Mouse (Mus musculus) intestine, embryonic 14.5 days (tissue): ENCODE data around the gene Ikbke. TPM values are rescaled to one million over a fixed set of nuclear protein-coding genes. Genes with fewer than 3 reads are reported as not detected.

Experiments
- ATAC-seq: fragments of 200-750 bp; cut with Nextera tagmentation; replicated peaks from 2 replicates; pipeline ENCODE4 v1.8.0; 2017; ENCODE audit warnings: low read depth, moderate number of reproducible peaks, moderate TSS enrichment, moderate library complexity; ENCODE audit not compliant: low FRiP score, low TSS enrichment
- DNase-seq: peaks from one replicate; pipeline ENCODE4 v3.0.0-alpha.2; 2018; ENCODE audit warnings: low spot score
- H3K27ac ChIP-seq: fragments of 300-500 bp; sonication (generic); 2 replicates; pipeline ENCODE4 v1.5.1; 2014; ENCODE audit warnings: low read depth, mild to moderate bottlenecking, control low read depth
- H3K27me3 ChIP-seq: fragments of 300-500 bp; sonication (generic); replicated peaks from 2 replicates; pipeline ENCODE4 v1.6.1; 2014; ENCODE audit warnings: low read length, control low read depth; ENCODE audit not compliant: control insufficient read depth, insufficient read depth
- H3K36me3 ChIP-seq: fragments of 300-500 bp; sonication (generic); 2 replicates; pipeline ENCODE4 v1.6.1; 2014; ENCODE audit warnings: low read length, control low read depth; ENCODE audit not compliant: control insufficient read depth, insufficient read depth
- H3K4me1 ChIP-seq: fragments of 300-500 bp; sonication (generic); replicated peaks from 2 replicates; pipeline ENCODE4 v1.6.1; 2014; ENCODE audit warnings: low read length, control low read depth, mixed read lengths; ENCODE audit not compliant: control insufficient read depth, insufficient read depth
- H3K4me2 ChIP-seq: fragments of 300-500 bp; sonication (generic); 2 replicates; pipeline ENCODE4 v1.6.1; 2014; ENCODE audit warnings: low read length
- H3K4me3 ChIP-seq: fragments of 300-500 bp; sonication (generic); 2 replicates; pipeline ENCODE4 v1.5.1; 2014; ENCODE audit warnings: low read depth, low read length, control low read depth, mixed read lengths
- H3K9ac ChIP-seq: fragments of 300-500 bp; sonication (generic); 2 replicates; pipeline ENCODE4 v1.6.1; 2014; ENCODE audit warnings: mild to moderate bottlenecking, low read length
- H3K9me3 ChIP-seq: fragments of 300-500 bp; sonication (generic); 2 replicates; pipeline ENCODE4 v1.6.1; 2016; ENCODE audit warnings: low read length, control low read depth; ENCODE audit not compliant: control insufficient read depth
- WGBS: fragments of 180-500 bp; shearing (Covaris S2); extraction: QIAGEN DNeasy Blood & Tissue Kit; methylation state at CpG from one replicate; pipeline ENCODE4 v1.1.7; 2014; 5-methylcytosine and 5-hydroxymethylcytosine counted together
- polyA plus RNA-seq: library from polyadenylated mRNA; unstranded; fragments of >200 nt; fragmentation: Nextera tagmentation; extraction: Ambion mirVana; gene quantifications from 2 replicates; pipeline ENCODE4 v1.2.1, GENCODE M21; 2014

The Ikbke gene
- polyA plus RNA-seq, 1 experiment from 2014 or later: 4.7 TPM

- H3K27me3 ChIP-seq: no peaks in the 10 kb centered on the region
- DNase-seq (no peak), ATAC-seq (no peak)
- H3K4me1 ChIP-seq: 0 out of 2 replicates have a peak, but pooled peaks cover 8% of the 10 kb centered on the region
- no peaks in the 10 kb centered on the region for H3K9me3 ChIP-seq
- no peak overlapping the region for H3K27ac ChIP-seq
- H3K4me3 ChIP-seq: no peak overlapping the region
- no peak overlapping the region for H3K9ac ChIP-seq
- H3K4me2 ChIP-seq: no peak overlapping the region
- H3K36me3 ChIP-seq: no peaks in the 10 kb centered on the region
Measured at GRCm38 (mm10) chr1:131276831-131277230, 2.6 kb downstream of the Ikbke start.

- H3K27ac ChIP-seq: no peak overlapping the region
- no peak overlapping the region for H3K4me3 ChIP-seq
- H3K9me3 ChIP-seq: no peaks in the 10 kb centered on the region
- H3K4me2 ChIP-seq: no peak overlapping the region
- no peaks in the 10 kb centered on the region for H3K36me3 ChIP-seq
- DNase-seq (no peak), ATAC-seq (no peak)
- 0 out of 2 replicates have a peak, but pooled peaks cover 8% of the 10 kb centered on the region for H3K4me1 ChIP-seq
- no peaks in the 10 kb centered on the region for H3K27me3 ChIP-seq
- H3K9ac ChIP-seq: no peak overlapping the region
- WGBS: 69% methylated on average over 14 of the region's 14 CpGs
Measured at GRCm38 (mm10) chr1:131275577-131275976, 3.8 kb downstream of the Ikbke start.

- H3K9ac ChIP-seq: no peak overlapping the region
- DNase-seq: peak; percentile 65
Measured at GRCm38 (mm10) chr1:131274725-131275539, 4.5 kb downstream of the Ikbke start.

GRCm38 (mm10) chr1:131269797-131270578, 9.4 kb downstream of the Ikbke start:
- Histone ChIP-seq H3K27me3 (no peaks in the 10 kb centered on the region), H3K9ac (no peak overlapping the region), H3K4me1 (no peaks in the 10 kb centered on the region), H3K27ac (no peak overlapping the region), H3K36me3 (no peaks in the 10 kb centered on the region), H3K4me3 (no peak overlapping the region), H3K4me2 (no peak overlapping the region), H3K9me3 (no peaks in the 10 kb centered on the region)
- ATAC-seq (0 out of 2 replicates have a peak, but pooled peaks have one; percentile 21), DNase-seq (peak; percentile 91)
- WGBS: 35% methylated on average over 22 of the region's 22 CpGs

More at GRCm38 (mm10) chr1:131274725-131275539, 4.5 kb downstream of the Ikbke start:
- no peaks in the 10 kb centered on the region for H3K36me3 ChIP-seq
- peak overlapping the region; percentile 30 for H3K4me2 ChIP-seq
- peak; percentile 52 for ATAC-seq
- 39% methylated on average over 22 of the region's 22 CpGs for WGBS
- H3K4me3 ChIP-seq: no peak overlapping the region
- H3K9me3 ChIP-seq: no peaks in the 10 kb centered on the region
- no peaks in the 10 kb centered on the region for H3K27me3 ChIP-seq
- 0 out of 2 replicates have a peak, but pooled peaks cover 8% of the 10 kb centered on the region for H3K4me1 ChIP-seq
- H3K27ac ChIP-seq: no peak overlapping the region

- Histone ChIP-seq H3K9me3 (no peaks in the 10 kb centered on the region), H3K9ac (no peak overlapping the region), H3K27ac (no peak overlapping the region), H3K27me3 (no peaks in the 10 kb centered on the region), H3K36me3 (no peaks in the 10 kb centered on the region), H3K4me3 (no peak overlapping the region), H3K4me2 (no peak overlapping the region), H3K4me1 (no peaks in the 10 kb centered on the region)
- DNase-seq (no peak), ATAC-seq (no peak)
- 78% methylated on average over 10 of the region's 10 CpGs for WGBS
Measured at GRCm38 (mm10) chr1:131268776-131269175, 10.6 kb downstream of the Ikbke start.

GRCm38 (mm10) chr1:131263905-131264304, 15.5 kb downstream of the Ikbke start:
- no peak for DNase-seq
- Histone ChIP-seq H3K27ac (no peak overlapping the region), H3K36me3 (no peaks in the 10 kb centered on the region), H3K4me3 (no peak overlapping the region), H3K27me3 (no peaks in the 10 kb centered on the region), H3K9me3 (no peaks in the 10 kb centered on the region), H3K4me2 (no peak overlapping the region), H3K9ac (no peak overlapping the region), H3K4me1 (no peaks in the 10 kb centered on the region)
- 78% methylated on average over 12 of the region's 12 CpGs for WGBS
- no peak for ATAC-seq

- Histone ChIP-seq H3K27ac (no peak overlapping the region), H3K9me3 (no peaks in the 10 kb centered on the region), H3K4me2 (no peak overlapping the region), H3K36me3 (no peaks in the 10 kb centered on the region), H3K27me3 (no peaks in the 10 kb centered on the region), H3K4me3 (no peak overlapping the region), H3K4me1 (no peaks in the 10 kb centered on the region), H3K9ac (no peak overlapping the region)
- WGBS: 29% methylated on average over 10 of the region's 10 CpGs
- ATAC-seq (no peak), DNase-seq (peak; percentile 84)
Measured at GRCm38 (mm10) chr1:131260309-131260656, 19.1 kb downstream of the Ikbke start.

- no peak overlapping the region for H3K27ac ChIP-seq
- no peaks in the 10 kb centered on the region for H3K36me3 ChIP-seq
- H3K4me2 ChIP-seq: no peak overlapping the region
- H3K27me3 ChIP-seq: no peaks in the 10 kb centered on the region
- no peak overlapping the region for H3K9ac ChIP-seq
- H3K9me3 ChIP-seq: no peaks in the 10 kb centered on the region
- DNase-seq (no peak), ATAC-seq (no peak)
- no peak overlapping the region for H3K4me3 ChIP-seq
- 66% methylated on average over 10 of the region's 10 CpGs for WGBS
- no peaks in the 10 kb centered on the region for H3K4me1 ChIP-seq
Measured at GRCm38 (mm10) chr1:131259632-131260308, 19.6 kb downstream of the Ikbke start.
